Comparison of ENCODE assay signal across 24 mouse cellular contexts in the genomic region with DNA sequence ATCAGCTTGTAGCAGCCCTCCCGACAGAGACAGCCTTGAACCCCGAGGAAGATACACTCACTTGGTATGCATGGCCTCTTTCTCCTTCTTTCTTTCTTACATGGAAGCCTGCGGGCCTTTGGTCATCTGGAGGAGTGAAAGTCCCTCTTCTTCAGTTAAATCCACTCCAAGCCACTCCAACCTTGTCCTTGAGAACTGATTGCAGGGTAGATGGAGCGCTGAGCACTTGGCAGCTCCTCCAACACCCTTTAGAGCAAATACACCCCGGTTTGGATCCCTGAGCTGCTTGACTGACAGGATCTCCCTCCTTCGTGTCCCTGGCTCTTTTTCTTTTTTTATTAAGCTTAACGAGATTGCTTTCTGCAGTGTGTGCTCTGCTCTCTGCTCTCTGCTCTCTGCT.
"Had no signal": no experiment of that assay in that cellular context is flagged by ENCODE, and none has a peak within 500 bp of the region (broad histone marks: within the 10 kb centered on the region; RNA-seq: fewer than 3 reads in every experiment).

No protein-coding gene starts in this region.

- ATAC-seq: hindbrain, postnatal 0 days; intestine, embryonic 16.5 days had no signal

- DNase-seq: gastrocnemius, postnatal 14 days; gastrocnemius, postnatal 36 days; heart, adult 11 months; heart, adult 2 months; heart, postnatal 14 days; heart, postnatal 36 days; kidney, adult 11 months; kidney, adult 2 months; kidney, adult 9 months; kidney, postnatal 14 days; kidney, postnatal 36 days; layer of hippocampus, adult 9-11 months; layer of hippocampus, postnatal 36 days; liver had no signal

- H3K4me3 ChIP-seq: heart, adult 2 months; heart, embryonic 13.5 days; heart, embryonic 15.5 days; hindbrain, embryonic 13.5 days; hindbrain, embryonic 15.5 days; kidney, embryonic 15.5 days; left cerebral cortex, adult 2 months; limb, embryonic 10.5 days; limb, embryonic 12.5 days had no signal

- H3K4me1 ChIP-seq: heart, embryonic 13.5 days; heart, embryonic 15.5 days; kidney, embryonic 15.5 days; limb, embryonic 10.5 days; limb, embryonic 12.5 days had no signal
